Mouse (Mus musculus): ENCODE results near the gene Mettl7a1. TPM values are rescaled to one million over a fixed set of nuclear protein-coding genes. Genes with fewer than 3 reads are reported as not detected.
"Not testable (repeated sequence)": the region's sequence is repeated elsewhere in the genome, so short reads cannot be mapped to it uniquely, and the experiment has no call there.

The Mettl7a1 gene
- polyA plus RNA-seq, 1 experiment from 2014 or later, result 3.7 TPM

GRCm38 (mm10) chr15:100330739-100331138 lies 26.8 kb downstream of the Mettl7a1 start:
- Histone ChIP-seq H3K4me3 (ENCODE audit: low read depth, low read length) (no peak overlapping the region), H3K4me2 (ENCODE audit: low read length) (no peak overlapping the region), H3K4me1 (ENCODE audit: control insufficient read depth, insufficient read depth, low read length) (no peaks in the 10 kb centered on the region), H3K9me3 (replicated peaks; ENCODE audit: control insufficient read depth, low read length, poor library complexity, severe bottlenecking) (no peaks in the 10 kb centered on the region), H3K27ac (ENCODE audit: low read length) (no peak overlapping the region), H3K27me3 (ENCODE audit: control insufficient read depth, insufficient read depth, low read depth, low read length) (no peaks in the 10 kb centered on the region), H3K36me3 (ENCODE audit: control insufficient read depth, insufficient read depth, low read length) (no peaks in the 10 kb centered on the region), H3K9ac (ENCODE audit: low read depth, low read length) (no peak overlapping the region)
- ATAC-seq, result no peak
- WGBS, result 89% methylated on average over 7 of the region's 7 CpGs

GRCm38 (mm10) chr15:100332077-100332961 lies 28.4 kb downstream of the Mettl7a1 start:
- not testable (repeated sequence) for ATAC-seq; H3K9ac ChIP-seq (ENCODE audit: low read depth, low read length)

GRCm38 (mm10) chr15:100334629-100335028 lies 30.7 kb downstream of the Mettl7a1 start, which contains the start of gene Mettl7a3:
Mettl7a3 (plus strand) TSS chr15:100334929.
- no peak for ATAC-seq
- 73% methylated on average over 10 of the region's 10 CpGs for WGBS
- no peaks in the 10 kb centered on the region for H3K27me3 ChIP-seq (ENCODE audit: control insufficient read depth, insufficient read depth, low read depth, low read length)
- no peaks in the 10 kb centered on the region for H3K4me1 ChIP-seq (ENCODE audit: control insufficient read depth, insufficient read depth, low read length)
- no peaks in the 10 kb centered on the region for H3K9me3 ChIP-seq (replicated peaks; ENCODE audit: control insufficient read depth, low read length, poor library complexity, severe bottlenecking)
- no peaks in the 10 kb centered on the region for H3K36me3 ChIP-seq (ENCODE audit: control insufficient read depth, insufficient read depth, low read length)
- H3K4me2 ChIP-seq (ENCODE audit: low read length), result no peak within 1 kb of the TSS
- H3K4me3 ChIP-seq (ENCODE audit: low read depth, low read length), result no peak within 1 kb of the TSS
- no peak within 1 kb of the TSS for H3K27ac ChIP-seq (ENCODE audit: low read length)
- H3K9ac ChIP-seq (ENCODE audit: low read depth, low read length), result no peak within 1 kb of the TSS

More at GRCm38 (mm10) chr15:100332077-100332961, 28.4 kb downstream of the Mettl7a1 start:
- not testable (repeated sequence) for H3K4me3 ChIP-seq (ENCODE audit: low read depth, low read length); H3K27me3 ChIP-seq (ENCODE audit: control insufficient read depth, insufficient read depth, low read depth, low read length); H3K9me3 ChIP-seq (replicated peaks; ENCODE audit: control insufficient read depth, low read length, poor library complexity, severe bottlenecking); H3K4me1 ChIP-seq (ENCODE audit: control insufficient read depth, insufficient read depth, low read length); H3K4me2 ChIP-seq (ENCODE audit: low read length); H3K36me3 ChIP-seq (ENCODE audit: control insufficient read depth, insufficient read depth, low read length); H3K27ac ChIP-seq (ENCODE audit: low read length)
- 27% methylated on average over 2 of the region's 10 CpGs for WGBS

GRCm38 (mm10) chr15:100337328-100337727 lies 33.4 kb downstream of the Mettl7a1 start:
- not testable (repeated sequence) for H3K4me1 ChIP-seq (ENCODE audit: control insufficient read depth, insufficient read depth, low read length); H3K36me3 ChIP-seq (ENCODE audit: control insufficient read depth, insufficient read depth, low read length); ATAC-seq; H3K27ac ChIP-seq (ENCODE audit: low read length); H3K4me2 ChIP-seq (ENCODE audit: low read length); H3K9me3 ChIP-seq (replicated peaks; ENCODE audit: control insufficient read depth, low read length, poor library complexity, severe bottlenecking); H3K4me3 ChIP-seq (ENCODE audit: low read depth, low read length); H3K9ac ChIP-seq (ENCODE audit: low read depth, low read length); H3K27me3 ChIP-seq (ENCODE audit: control insufficient read depth, insufficient read depth, low read depth, low read length)

- not testable (repeated sequence) for H3K4me3 ChIP-seq (ENCODE audit: low read depth, low read length); H3K36me3 ChIP-seq (ENCODE audit: control insufficient read depth, insufficient read depth, low read length); H3K9me3 ChIP-seq (replicated peaks; ENCODE audit: control insufficient read depth, low read length, poor library complexity, severe bottlenecking); ATAC-seq; H3K27ac ChIP-seq (ENCODE audit: low read length); H3K9ac ChIP-seq (ENCODE audit: low read depth, low read length); H3K27me3 ChIP-seq (ENCODE audit: control insufficient read depth, insufficient read depth, low read depth, low read length); H3K4me1 ChIP-seq (ENCODE audit: control insufficient read depth, insufficient read depth, low read length); H3K4me2 ChIP-seq (ENCODE audit: low read length)
- WGBS, result 50% methylated on average over 9 of the region's 10 CpGs
These were observed 33.9 kb downstream of the Mettl7a1 start for GRCm38 (mm10) chr15:100337847-100338246.

GRCm38 (mm10) chr15:100341314-100341980 lies 37.5 kb downstream of the Mettl7a1 start:
- H3K9ac ChIP-seq (ENCODE audit: low read depth, low read length); H3K27ac ChIP-seq (ENCODE audit: low read length); H3K9me3 ChIP-seq (replicated peaks; ENCODE audit: control insufficient read depth, low read length, poor library complexity, severe bottlenecking); ATAC-seq; H3K4me2 ChIP-seq (ENCODE audit: low read length); H3K36me3 ChIP-seq (ENCODE audit: control insufficient read depth, insufficient read depth, low read length); H3K27me3 ChIP-seq (ENCODE audit: control insufficient read depth, insufficient read depth, low read depth, low read length); H3K4me3 ChIP-seq (ENCODE audit: low read depth, low read length); H3K4me1 ChIP-seq (ENCODE audit: control insufficient read depth, insufficient read depth, low read length): not testable (repeated sequence)
- 77% methylated on average over 4 of the region's 5 CpGs for WGBS

GRCm38 (mm10) chr15:100345484-100345883 lies 41.5 kb downstream of the Mettl7a1 start:
- H3K4me3 ChIP-seq (ENCODE audit: low read depth, low read length), result no peak overlapping the region
- H3K36me3 ChIP-seq (ENCODE audit: control insufficient read depth, insufficient read depth, low read length), result no peaks in the 10 kb centered on the region
- H3K27me3 ChIP-seq (ENCODE audit: control insufficient read depth, insufficient read depth, low read depth, low read length), result no peaks in the 10 kb centered on the region
- H3K4me2 ChIP-seq (ENCODE audit: low read length), result no peak overlapping the region
- H3K9me3 ChIP-seq (replicated peaks; ENCODE audit: control insufficient read depth, low read length, poor library complexity, severe bottlenecking), result no peaks in the 10 kb centered on the region
- ATAC-seq, result no peak
- no peaks in the 10 kb centered on the region for H3K4me1 ChIP-seq (ENCODE audit: control insufficient read depth, insufficient read depth, low read length)
- no peak overlapping the region for H3K27ac ChIP-seq (ENCODE audit: low read length)
- no peak overlapping the region for H3K9ac ChIP-seq (ENCODE audit: low read depth, low read length)

GRCm38 (mm10) chr15:100346761-100347160 lies 42.8 kb downstream of the Mettl7a1 start:
- H3K36me3 ChIP-seq (ENCODE audit: control insufficient read depth, insufficient read depth, low read length), result no peaks in the 10 kb centered on the region
- H3K27me3 ChIP-seq (ENCODE audit: control insufficient read depth, insufficient read depth, low read depth, low read length), result no peaks in the 10 kb centered on the region
- H3K9ac ChIP-seq (ENCODE audit: low read depth, low read length), result no peak overlapping the region
- ATAC-seq, result no peak
- no peak overlapping the region for H3K4me3 ChIP-seq (ENCODE audit: low read depth, low read length)
- no peaks in the 10 kb centered on the region for H3K4me1 ChIP-seq (ENCODE audit: control insufficient read depth, insufficient read depth, low read length)
- no peak overlapping the region for H3K4me2 ChIP-seq (ENCODE audit: low read length)
- no peaks in the 10 kb centered on the region for H3K9me3 ChIP-seq (replicated peaks; ENCODE audit: control insufficient read depth, low read length, poor library complexity, severe bottlenecking)
- WGBS, result 71% methylated on average over 14 of the region's 14 CpGs
- H3K27ac ChIP-seq (ENCODE audit: low read length), result no peak overlapping the region

GRCm38 (mm10) chr15:100349496-100349895 lies 45.6 kb downstream of the Mettl7a1 start:
- no peak for ATAC-seq
- no peak overlapping the region for H3K9ac ChIP-seq (ENCODE audit: low read depth, low read length)
- no peaks in the 10 kb centered on the region for H3K27me3 ChIP-seq (ENCODE audit: control insufficient read depth, insufficient read depth, low read depth, low read length)
- 48% methylated on average over 2 of the region's 2 CpGs for WGBS
- H3K36me3 ChIP-seq (ENCODE audit: control insufficient read depth, insufficient read depth, low read length), result no peaks in the 10 kb centered on the region
- H3K4me3 ChIP-seq (ENCODE audit: low read depth, low read length), result no peak overlapping the region
- H3K4me2 ChIP-seq (ENCODE audit: low read length), result no peak overlapping the region
- no peaks in the 10 kb centered on the region for H3K9me3 ChIP-seq (replicated peaks; ENCODE audit: control insufficient read depth, low read length, poor library complexity, severe bottlenecking)
- H3K27ac ChIP-seq (ENCODE audit: low read length), result no peak overlapping the region
- no peaks in the 10 kb centered on the region for H3K4me1 ChIP-seq (ENCODE audit: control insufficient read depth, insufficient read depth, low read length)
